Mouse (Mus musculus) lung, postnatal 0 days (tissue): ENCODE data around the gene Cmtm6.

Source experiments
- CTCF ChIP-seq: IDR thresholded peaks from 2 replicates; pipeline ENCODE4 v1.5.1; 2016; ENCODE audit warnings: antibody characterized with exemption, mild to moderate bottlenecking
- EP300 ChIP-seq: IDR thresholded peaks from 2 replicates; pipeline ENCODE4 v1.6.1; 2016; ENCODE audit warnings: antibody characterized with exemption, mild to moderate bottlenecking, control low read depth

GRCm38 (mm10) chr9:114760353-114760752 is 29.4 kb downstream of the Cmtm6 start:
- no peak for TF ChIP-seq CTCF
- no peak for TF ChIP-seq EP300
